Mouse (Mus musculus) left cerebral cortex, postnatal 10 days (tissue): Measurements from ENCODE around the gene Nfil3. TPM values are rescaled to one million over a fixed set of nuclear protein-coding genes. Genes with fewer than 3 reads are reported as not detected.
A peak's percentile ranks its signal among the peaks of the same experiment; 100 is the strongest.

ENCODE experiments used
- DNase-seq, 2 experiments: peaks; one replicate each; pipeline ENCODE4 v3.0.0; 2021 to 2022; ENCODE audit warnings: low spot score in 2 of 2, mixed read lengths in 1 of 2; ENCODE audit errors: extremely low spot score in 1 of 2
- intact Hi-C: fragments of 180-260 bp; cut with DNase I; formaldehyde crosslinking; loops from one replicate; pipeline ENCODE4 v1.15.1; 2025
- total RNA-seq, 2 experiments: library from RNA; stranded (reverse); gene quantifications; 2 replicates each; pipeline ENCODE4 v1.2.3; 2021

Nfil3 gene
- total RNA-seq, 2 experiments from 2014 or later = 11.4 to 12.1 TPM

- DNase-seq = no peak
- intact Hi-C loops = no loop called here
These were observed 18.5 kb downstream of the Nfil3 start for GRCm38 (mm10) chr13:52962361-52962760.

GRCm38 (mm10) chr13:52953779-52954553 lies 26.9 kb downstream of the Nfil3 start:
- intact Hi-C loops = no loop called here
- no peak for DNase-seq

- intact Hi-C loops = no loop called here
- no peak for DNase-seq
These were observed 31.7 kb downstream of the Nfil3 start for GRCm38 (mm10) chr13:52949211-52949610.

- no peak for DNase-seq
- intact Hi-C loops = no loop called here
These were observed 33.3 kb downstream of the Nfil3 start for GRCm38 (mm10) chr13:52947545-52947944.

GRCm38 (mm10) chr13:52945769-52946168 lies 35.1 kb downstream of the Nfil3 start:
- intact Hi-C loops = no loop called here
- DNase-seq = peak in 1 of 2 experiments; percentile 15

- no peak for DNase-seq
- intact Hi-C loops = no loop called here
These were observed 36.8 kb downstream of the Nfil3 start for GRCm38 (mm10) chr13:52944116-52944515.

- no peak for DNase-seq
- intact Hi-C loops = no loop called here
These were observed 37.9 kb downstream of the Nfil3 start for GRCm38 (mm10) chr13:52942876-52943388.

- no peak for DNase-seq
- intact Hi-C loops = no loop called here
These were observed 39.9 kb downstream of the Nfil3 start for GRCm38 (mm10) chr13:52940956-52941355.

- peak in 1 of 2 experiments; percentile 55 for DNase-seq
- intact Hi-C loops = loop anchor here (5.0 kb wide), 1 partner anchor 37 kb away; no protein-coding TSS in a partner anchor
These were observed 50.3 kb downstream of the Nfil3 start for GRCm38 (mm10) chr13:52930582-52930981.

GRCm38 (mm10) chr13:52929209-52930171 lies 51.4 kb downstream of the Nfil3 start, which contains the start of gene Auh:
TSS of gene Auh (minus strand) at chr13:52929681.
- intact Hi-C loops = loop anchor here (5.0 kb wide), 2 partner anchors 38 to 53 kb away; partner anchors contain the start of gene Nfil3
- DNase-seq = peak; percentile 61 to 93

GRCm38 (mm10) chr13:52928392-52928791 lies 52.5 kb downstream of the Nfil3 start:
- intact Hi-C loops = loop anchor here (5.0 kb wide), 1 partner anchor 54 kb away; the partner anchor contains the start of gene Nfil3
- no peak for DNase-seq

- intact Hi-C loops = no loop called here
- no peak for DNase-seq
These were observed 56.4 kb downstream of the Nfil3 start for GRCm38 (mm10) chr13:52924457-52924856.

GRCm38 (mm10) chr13:52921966-52922365 lies 58.9 kb downstream of the Nfil3 start:
- intact Hi-C loops = no loop called here
- no peak for DNase-seq

GRCm38 (mm10) chr13:52921065-52921825 lies 59.6 kb downstream of the Nfil3 start:
- DNase-seq = no peak
- intact Hi-C loops = no loop called here

GRCm38 (mm10) chr13:52919790-52920352 lies 61.0 kb downstream of the Nfil3 start:
- intact Hi-C loops = no loop called here
- no peak for DNase-seq

GRCm38 (mm10) chr13:52918333-52918732 lies 62.5 kb downstream of the Nfil3 start:
- no peak for DNase-seq
- intact Hi-C loops = no loop called here
